Mouse (Mus musculus): ENCODE measurements at regions not wholly inside any gene's neighbourhood (a gene's known extent, or its start where the extent isn't known, plus 50 kb on each side); places are given as distances from the start of the nearest gene placed in this dataset.

DNA sequence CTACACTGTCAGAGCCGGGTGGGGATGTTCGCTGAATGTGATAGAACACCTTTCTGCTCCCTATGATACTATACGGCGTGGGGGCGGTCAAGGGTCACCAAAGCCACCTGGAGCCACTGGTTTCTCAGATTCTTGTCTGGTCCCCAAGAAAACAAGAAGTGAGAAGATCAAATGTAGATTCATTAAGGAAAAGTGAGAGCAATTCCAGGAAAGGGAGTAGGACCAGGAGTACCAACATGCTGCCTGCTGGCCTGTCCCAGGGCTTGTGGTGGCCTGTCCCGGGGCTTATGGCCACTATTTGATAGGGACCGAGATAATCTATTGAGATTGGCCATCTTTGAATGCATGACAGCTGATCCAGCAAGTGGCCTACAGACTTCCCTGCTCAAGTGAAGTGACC lies 58.8 kb upstream of the Fut8 start:
- CTCF ChIA-PET: no interaction called here

DNA sequence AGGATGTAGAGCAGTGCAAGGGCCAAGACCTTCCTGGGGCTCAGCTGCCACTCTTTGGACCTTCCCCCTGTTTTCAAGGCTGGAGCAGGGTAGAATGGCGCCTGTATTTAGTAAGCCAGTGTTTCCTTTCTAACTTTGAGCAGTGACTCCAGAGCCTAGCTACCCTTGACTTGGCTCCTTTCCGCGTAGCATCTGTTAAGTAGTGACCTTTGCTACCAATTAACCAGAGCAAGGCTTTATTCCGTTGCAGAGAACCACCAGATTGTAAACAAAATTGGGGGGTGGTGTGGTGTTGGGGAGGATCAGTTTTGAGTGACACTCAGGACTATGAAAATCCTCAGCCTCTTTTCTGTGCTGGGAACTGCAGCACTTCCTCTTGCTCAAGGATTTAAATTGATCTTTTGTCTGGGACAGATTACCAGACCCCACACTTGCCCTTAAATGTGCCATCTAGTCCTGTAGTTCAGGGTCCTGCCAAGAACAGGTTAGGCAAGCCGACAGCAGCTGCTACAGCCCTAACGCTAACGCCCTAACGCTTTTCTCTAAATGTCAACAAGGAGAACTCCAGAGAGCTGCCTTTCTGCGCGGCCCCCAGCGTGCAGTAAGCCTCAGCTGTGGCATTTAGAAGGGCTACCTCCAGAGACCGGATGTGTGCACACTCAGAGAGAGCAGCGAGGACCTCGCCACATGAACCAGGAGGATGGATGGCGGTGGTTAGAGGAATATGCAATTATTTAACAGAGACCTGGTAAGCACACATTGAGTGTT lies 59.9 kb upstream of the Fut8 start:
- CTCF ChIA-PET: no interaction called here

DNA sequence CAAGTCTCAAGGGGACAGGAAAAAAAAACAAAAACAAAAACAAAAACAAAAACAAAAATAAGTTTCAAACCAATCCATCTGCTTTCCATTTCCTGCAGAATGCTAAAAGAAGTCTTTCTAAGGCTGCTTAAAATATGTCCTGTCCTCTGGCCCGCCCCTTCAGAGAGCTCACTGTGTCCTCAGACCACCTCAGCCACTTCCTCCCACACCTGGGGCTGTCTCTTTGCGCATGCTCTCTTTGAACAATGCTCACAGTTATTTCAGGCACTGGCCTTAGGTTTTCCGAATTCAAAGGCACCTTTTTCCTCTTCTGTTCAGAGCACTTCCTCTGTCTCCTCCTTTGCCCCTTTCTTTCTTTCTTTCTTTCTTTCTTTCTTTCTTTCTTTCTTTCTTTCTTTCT lies 60.6 kb upstream of the Fut8 start:
- CTCF ChIA-PET: no interaction called here

DNA sequence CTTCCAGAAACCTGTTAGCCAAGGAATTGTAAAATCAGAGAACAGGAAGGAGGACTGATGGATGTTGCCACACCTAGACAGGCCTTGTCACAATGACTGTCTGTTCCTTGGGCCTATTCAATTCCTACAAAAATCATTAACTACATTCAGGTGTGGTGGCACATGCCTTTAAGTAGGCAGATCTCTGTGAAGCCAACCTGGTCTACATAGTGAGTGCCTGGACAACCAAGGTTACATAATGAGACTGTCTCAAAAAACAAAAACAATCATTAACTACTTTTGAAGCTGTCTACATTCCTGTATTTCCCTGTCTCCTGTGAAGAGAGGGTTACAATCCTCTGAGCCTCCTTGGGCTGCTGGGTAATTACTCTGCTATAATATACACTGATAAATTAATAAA lies 63.9 kb upstream of the Fut8 start:
- CTCF ChIA-PET: interaction anchor here (0.7 kb wide), 1 partner anchor 683 kb away, joined by 3 read pairs; no protein-coding TSS in a partner anchor

DNA sequence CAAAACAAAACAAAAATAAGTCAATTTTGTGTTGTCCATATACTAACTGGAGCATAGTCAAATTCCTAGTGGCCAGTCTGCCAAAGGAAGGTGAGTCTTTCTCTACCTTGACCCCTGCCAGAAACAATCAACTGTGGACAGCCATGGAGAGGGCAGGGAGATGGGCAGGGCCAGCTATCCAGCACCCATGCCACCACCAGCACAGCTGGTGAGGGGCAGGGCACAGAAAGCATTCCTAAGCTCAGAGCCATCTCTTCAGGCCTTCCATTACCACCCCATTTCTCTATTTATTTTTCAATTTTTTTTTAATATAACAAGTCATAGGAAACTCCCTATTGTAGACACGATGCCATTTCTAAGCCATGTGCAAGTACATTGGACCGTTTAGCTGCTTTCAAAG lies 65.4 kb upstream of the Fut8 start:
- CTCF ChIA-PET: no interaction called here

DNA sequence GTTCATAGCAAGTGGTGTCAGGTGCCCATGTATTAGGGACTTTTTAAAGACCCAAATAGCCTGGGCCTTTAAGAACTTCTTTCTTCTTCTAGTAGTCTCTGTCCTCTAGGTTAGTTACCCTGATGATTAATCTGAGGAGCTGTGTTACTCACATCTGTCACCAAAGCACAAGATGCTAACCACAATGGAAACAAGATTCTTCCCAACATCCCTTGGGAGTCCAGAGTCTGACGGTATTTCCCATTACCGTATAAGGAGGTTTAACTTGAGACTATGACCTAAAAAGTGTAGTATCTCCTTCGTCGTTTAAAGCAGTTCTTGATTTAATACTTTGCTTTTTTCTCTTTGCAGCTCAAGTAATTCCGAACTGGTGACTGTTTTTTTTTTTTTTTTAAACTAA lies 67.7 kb upstream of the Fut8 start:
- CTCF ChIA-PET: no interaction called here

DNA sequence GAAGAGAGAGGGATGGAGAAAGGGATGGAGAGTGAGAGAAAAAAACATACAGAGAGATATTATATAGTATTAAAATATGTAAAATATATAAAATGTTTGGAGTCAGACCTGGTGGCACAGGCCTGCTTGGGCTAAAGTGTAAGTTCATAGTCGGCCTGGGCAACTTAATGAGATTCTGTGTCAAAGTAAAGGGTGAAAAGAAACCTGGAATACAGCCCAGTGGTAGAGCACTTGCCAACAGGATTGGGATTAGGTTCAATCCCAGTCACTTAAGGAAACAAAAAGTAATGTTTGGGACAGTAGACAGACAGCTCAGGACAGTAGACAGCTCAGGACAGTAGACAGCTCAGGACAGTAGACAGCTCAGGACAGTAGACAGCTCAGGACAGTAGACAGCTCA lies 69.6 kb upstream of the Fut8 start:
- CTCF ChIA-PET: no interaction called here

DNA sequence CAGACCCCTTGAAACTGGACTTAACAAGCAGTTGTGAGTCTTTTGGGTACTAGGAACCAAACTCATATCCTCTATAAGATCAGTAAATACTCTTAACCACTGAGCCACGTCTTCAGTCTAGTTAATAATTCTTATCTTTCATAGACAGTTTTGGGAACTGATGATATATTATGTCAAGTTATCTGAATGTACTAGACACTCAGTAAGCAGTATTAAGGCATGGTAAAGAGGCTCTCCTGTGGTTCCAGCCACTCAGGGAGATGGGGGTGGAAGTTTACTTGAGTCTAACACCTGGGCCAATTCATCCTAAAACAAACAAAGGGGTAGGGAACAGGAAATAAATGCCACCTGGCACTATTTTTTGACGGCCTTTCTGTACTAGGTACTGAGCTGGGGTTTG lies 81.2 kb upstream of the Fut8 start:
- CTCF ChIA-PET: no interaction called here

DNA sequence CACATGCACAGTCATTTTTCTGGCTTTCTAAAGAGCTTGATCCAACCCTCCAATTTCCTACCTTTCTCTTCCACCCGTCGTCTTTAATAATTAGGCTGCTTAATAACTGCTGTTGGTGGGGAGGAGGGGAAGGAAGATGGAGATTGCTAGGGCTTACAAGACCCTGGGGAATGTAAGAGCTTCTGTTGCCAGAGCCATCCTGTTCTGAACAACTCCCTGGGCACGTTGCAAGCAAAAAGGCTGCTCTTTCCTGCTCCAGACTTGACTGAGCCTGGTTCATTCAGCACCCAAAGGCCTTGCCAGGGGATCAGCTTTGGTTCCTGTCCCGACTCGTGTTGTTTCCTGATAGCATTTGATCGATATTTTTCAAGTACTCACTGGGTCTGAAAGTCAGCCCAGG lies 82.3 kb upstream of the Fut8 start:
- CTCF ChIA-PET: no interaction called here

DNA sequence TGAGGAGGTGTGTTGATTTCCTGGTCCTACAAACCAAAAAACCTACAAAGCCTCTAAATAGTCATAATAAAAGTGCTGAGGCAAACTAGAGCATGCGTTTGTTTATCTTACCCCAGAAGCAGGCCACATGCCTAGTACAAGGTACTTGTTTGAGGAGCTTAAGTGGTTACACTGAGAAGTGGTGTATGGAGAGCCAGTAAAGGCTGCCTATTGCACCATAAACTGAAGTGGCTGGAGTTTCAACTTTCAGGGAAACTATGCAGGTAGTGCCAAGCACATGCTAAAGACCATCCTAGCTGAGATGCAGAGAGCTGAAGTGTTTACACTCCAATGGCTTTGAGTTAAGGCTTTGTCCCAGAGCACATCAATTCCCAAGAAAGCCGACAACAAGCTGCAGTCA lies 86.5 kb upstream of the Fut8 start:
- CTCF ChIA-PET: no interaction called here

DNA sequence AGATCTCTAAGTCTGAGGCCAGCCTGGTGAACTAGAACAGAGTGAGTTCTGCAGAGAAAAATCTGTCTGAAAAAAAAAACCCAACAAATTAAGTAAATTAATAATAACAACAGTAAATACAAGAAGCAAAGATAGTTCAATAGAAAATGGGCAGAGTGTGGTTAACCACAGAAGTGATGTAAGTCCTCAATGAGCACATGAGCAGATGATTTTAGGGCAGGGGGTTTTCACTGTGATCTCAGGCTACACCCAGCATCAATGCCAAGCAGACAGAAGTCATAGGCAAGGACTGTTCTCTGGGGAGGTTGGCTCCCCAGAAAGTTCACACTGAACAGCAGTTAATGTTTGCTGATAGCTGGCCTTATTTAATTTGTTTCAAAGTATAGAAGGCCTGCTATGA lies 88.1 kb upstream of the Fut8 start:
- CTCF ChIA-PET: no interaction called here

DNA sequence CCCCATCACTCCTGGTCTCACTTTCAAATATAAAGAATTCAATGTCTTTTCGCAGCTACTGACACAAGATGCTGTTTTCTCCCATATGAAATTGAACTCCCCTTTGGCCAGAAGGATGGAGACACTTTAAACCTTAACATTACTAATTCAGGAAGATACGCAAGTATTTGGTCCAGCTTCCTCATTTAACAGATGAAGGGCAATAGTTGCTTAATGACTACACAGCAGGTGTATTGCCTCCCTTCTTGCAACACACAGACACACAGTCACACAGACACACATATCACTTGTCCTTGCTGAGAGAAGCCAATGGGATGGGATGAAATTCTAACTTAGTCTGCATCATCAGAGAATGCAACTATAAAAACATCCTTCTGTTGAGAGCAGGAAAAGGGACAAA lies 89.8 kb upstream of the Fut8 start:
- CTCF ChIA-PET: no interaction called here

DNA sequence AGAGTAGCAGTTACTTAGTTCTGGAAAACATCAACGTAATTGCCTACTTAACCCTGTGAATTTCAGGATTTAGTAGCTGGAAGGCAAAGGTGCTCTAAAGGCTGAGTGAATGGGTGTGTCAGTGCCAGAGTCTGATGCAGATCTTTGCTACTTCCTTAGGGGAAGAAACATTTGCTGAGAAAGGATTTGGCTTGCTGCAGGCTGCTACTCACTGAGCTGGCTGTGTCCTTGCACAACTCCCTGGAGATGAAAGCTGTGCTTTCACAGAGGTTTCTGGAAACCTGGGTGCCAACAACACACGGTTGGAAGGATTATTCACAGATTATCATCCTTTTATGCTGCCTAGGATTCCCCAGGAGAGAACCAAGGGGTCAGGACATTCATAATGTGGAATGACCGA lies 94.0 kb upstream of the Fut8 start:
- CTCF ChIA-PET: no interaction called here

DNA sequence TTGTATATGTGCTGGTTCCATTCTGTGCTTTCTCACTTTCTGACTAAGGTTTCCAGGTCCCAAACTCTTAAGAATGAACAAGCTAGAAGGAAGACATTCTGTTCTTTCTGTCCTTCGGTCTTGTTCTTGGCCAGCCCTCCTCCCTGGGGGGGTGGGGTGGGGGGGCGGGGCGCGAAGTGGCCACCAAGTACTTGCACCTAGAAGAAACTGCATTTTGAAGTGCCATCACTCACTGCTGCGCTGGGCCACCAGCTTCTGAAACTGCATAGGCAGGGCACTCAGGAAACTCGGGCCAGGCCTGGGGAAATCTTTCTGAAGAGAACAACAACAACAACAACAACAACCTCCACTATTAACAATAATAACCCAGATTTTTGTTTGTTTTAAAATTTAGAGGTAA lies 94.4 kb upstream of the Fut8 start:
- CTCF ChIA-PET: interaction anchor here (0.7 kb wide), 1 partner anchor 96 kb away, joined by 3 read pairs; no protein-coding TSS in a partner anchor

DNA sequence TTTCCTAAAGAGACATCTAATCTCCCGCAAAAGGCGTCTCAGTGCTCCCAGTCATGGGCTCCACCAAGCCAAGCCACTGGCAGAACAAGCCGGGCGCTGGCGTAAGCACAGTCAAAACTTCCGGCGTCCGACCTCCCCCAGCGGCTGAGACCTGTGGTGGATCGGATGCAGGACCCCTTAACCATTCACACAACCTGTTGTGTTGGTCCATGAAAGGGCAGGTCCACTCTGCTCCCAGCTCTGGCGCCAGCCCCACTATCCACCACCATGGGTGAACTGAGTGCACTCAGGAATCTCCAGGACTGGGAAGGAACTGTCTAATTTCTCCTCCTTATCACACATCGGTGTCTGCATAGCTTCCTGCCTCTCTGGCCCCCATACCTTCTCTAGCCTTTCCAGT lies 94.8 kb upstream of the Fut8 start:
- CTCF ChIA-PET: interaction anchor here (0.7 kb wide), 1 partner anchor 96 kb away, joined by 3 read pairs; no protein-coding TSS in a partner anchor

DNA sequence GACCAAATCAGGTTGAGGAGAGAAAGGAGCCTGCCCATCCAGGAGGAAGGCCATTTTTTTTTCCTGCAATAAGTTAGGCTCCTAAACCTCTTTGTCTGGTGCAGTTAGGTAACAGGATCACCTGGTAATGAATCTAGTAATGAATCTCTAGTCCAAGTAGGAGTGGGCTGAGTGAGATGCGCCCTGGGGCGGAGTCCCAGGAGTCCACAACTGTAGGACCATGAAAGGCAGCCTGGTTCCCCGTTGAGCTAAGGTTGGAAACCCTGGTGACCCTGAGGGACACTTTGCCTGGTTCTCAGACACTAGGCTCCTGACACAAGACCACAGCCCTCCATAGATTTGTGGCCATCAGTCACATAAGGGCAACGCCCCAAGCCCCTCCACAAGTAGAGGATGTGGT lies 95.7 kb upstream of the Fut8 start:
- CTCF ChIA-PET: no interaction called here

DNA sequence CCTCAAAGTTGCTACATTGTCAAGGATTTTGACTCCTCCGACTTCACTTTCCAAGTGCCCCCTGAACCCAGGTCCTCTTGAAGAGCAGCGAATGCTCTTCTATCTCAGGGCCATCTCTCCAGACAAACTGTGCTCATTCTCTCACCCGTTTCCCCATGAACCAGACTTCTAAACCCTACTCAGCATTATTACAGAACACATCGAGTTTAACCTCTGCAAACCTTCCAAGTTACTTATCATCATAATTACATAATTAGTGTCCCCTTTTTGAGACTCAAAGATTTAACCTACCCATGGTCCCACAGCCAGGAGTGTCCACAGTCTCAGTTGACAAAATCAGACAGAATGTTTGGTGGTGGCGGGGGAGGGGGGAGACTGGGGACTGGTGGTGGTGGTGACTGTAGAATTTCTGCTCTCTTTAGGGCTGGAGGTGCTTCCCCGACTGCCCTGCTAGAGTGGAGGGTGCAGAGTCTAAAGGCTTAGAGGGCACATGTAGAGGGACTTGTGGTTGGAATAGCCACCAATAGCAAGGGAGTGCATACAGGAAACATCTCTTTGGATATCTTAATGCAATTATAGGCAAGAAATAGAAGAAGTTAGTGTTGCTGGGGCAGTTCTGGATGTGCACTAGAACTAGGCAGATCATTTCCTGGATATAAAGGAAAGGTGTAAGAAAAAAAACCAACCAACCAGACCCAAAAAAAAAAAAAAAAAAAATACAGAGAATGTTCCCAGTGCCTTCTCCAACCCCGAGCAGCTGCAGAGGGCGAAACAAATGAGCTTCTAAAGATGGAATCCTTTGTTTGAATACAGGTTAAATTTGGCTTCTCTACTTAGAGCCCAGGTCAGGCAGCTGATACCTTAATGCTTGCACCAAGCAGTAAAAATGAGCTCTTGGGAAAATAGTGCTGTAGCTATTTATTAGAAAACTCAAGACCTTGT lies 96.4 kb upstream of the Fut8 start:
- CTCF ChIA-PET: no interaction called here

DNA sequence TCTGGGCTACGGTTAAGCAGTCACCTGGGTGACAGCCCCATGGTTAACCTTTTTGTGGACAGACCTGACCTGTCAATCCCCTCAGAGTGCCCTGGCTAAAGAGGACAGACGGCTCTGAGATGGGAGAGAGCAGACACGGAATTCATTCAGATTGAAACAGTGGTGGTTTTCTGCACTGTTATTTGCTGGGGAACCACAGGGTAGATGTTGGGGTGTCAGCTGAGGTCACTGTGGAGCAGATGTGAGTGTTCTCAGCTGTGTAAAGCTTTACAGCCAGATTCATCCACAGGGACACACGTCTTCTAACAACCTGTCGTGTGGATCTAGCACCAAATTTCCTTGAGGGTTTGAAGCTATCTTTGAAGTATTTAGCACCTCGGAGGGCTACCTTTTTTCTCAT lies 97.3 kb upstream of the Fut8 start:
- CTCF ChIA-PET: no interaction called here

DNA sequence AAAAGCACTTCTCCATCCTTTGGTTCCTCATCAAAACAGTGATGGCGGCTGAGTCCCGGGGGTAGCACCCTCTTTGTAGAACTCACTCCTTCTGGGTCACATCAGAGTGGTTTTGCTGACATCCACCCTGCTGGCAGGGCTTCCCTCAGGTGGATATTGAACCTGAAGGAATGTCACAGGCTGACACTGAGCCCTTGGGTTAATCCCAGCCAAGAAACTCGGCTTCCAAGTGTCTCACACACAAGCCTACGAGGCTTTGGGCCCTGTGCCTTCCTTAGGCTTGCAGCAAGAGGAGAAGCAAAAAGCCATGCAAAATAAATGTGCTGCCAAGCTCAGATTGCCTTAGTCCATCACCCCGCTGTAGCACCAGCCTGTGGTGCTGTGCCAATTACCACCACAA lies 97.8 kb upstream of the Fut8 start:
- CTCF ChIA-PET: no interaction called here

DNA sequence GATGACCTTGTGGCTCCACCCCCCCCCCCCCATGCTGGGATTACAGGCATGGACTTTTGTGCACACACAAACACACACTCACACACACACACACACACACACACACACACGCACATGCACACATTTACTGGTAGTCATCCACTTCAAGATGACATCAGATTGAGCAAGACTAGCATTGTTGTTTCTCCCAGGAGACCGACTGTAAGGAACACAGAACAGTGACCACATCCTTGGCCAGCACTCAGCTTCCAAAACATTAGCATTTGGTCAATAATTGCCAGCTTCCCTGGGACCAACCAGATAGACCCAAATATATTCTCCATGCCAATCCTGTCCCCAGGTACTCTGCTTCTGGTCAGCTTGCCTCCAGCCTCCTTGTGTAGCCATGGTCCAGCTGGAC lies 98.2 kb upstream of the Fut8 start:
- CTCF ChIA-PET: no interaction called here

DNA sequence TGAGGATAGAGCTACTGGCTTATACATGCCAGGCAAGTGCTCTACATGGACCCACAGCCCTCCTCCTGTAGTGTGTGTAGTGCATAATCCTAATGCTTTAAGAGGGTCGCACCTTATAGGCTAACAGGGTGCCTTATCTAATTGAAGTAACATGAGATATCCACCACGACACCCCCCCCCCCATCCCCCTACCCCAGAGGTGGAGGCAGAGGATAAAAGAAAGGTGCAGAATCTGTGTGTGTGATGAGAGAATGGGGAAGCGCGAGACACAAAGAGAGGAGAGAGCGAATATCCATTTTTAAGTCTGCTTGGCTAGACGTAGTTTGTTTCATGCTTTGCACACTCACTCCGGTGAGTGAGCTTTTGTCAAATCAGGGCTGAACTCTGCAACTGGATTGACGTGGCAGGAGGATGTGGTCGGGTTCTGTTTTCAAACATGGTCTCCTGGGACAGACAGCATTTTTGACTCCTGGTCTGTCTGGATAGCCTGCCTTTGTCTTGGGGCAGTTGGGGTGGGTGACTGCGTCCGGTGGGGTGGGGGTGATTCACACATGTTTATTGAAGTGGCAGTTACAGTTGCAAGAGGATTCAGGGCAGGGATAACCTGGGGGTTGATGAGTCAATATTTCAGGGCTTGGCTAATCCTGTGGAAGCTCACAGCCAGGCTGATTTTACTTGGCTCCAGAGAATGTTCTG lies 99.3 kb upstream of the Fut8 start:
- CTCF ChIA-PET: interaction anchor here (0.6 kb wide), 1 partner anchor 40 kb away, joined by 3 read pairs; no protein-coding TSS in a partner anchor

DNA sequence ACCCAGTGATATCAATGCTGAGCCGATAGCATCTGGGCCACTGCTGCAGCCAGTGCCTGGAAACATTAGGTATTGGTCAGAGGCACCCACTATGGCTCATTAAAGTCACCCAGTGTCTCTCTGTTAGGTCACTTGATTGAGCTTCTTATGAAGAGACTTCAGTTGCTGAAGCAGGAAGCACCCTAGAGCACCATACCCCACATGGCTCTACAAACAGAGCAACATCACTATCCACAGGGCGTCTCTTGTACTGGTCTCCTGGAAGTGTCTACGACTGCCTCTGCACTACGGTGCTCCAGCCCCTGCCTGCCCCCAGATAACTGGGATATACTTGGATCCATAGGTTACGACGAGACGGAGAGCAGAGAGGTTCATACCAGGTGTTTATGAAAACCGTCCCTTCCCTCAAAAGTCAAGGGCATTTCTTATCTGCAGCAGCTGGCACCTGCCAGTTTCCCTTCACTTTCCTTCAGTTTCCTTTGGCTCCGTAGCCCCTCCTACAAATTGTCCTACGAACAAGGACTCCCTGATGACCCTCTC lies 100.6 kb upstream of the Fut8 start:
- CTCF ChIA-PET: interaction anchor here (0.5 kb wide), 1 partner anchor 118 kb away, joined by 4 read pairs; no protein-coding TSS in a partner anchor
